Mouse (Mus musculus): Measurements from ENCODE around the gene BC028528. TPM values are rescaled to one million over a fixed set of nuclear protein-coding genes. Genes with fewer than 3 reads are reported as not detected.

Gene BC028528
- total and polyA plus RNA-seq, 3 experiments: 7.4 to 13.6 TPM; not detected in 1

DNA sequence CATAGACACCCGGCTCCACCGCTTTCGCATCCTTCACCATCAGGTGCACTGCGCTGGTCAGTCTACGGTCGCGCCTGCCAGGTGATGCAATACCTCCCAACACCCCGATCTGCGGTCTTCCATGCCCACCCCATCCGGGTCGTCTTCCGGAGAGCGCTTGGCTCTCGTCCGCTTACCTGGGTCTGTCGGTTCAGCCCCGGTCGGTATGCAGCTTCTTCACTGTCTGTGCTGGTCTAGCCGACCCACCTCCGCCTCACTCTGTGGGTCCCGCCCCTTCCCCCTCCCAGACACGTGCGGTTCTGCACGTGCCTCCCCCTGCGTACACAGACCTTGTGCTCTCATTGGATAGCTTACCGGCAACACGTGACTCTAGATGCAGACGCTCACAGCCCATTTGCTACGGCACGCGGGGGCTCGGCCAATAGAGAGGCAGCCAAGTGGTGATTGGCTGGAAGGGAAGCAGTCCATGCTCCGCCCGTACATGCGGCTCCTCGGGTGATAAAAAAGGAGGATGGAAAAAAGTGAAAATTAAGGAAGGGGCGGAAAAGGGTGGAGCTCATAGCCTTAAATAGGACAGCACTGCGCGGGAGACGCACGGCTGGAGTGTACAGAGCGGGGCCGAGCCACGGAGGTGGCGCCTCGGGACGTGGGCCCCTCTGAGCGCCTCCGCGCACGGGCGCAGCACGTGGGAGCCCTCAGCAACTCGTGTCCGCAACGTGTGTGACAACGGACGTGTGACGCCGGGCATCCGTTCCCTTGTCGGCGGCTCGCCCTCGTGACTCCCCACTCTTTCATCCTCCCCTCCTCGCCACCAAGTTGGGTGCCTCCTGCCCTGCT, 9.6 kb downstream of the BC028528 start, which contains the start of gene Ciart (continued):
- TF ChIP-seq HCFC1 (IDR thresholded peaks at IDR 0.05; ENCODE audit: low read depth, low read length) (peak; percentile 83), BHLHE40 (IDR thresholded peaks at IDR 0.05; ENCODE audit: borderline replicate concordance, low read depth, low read length) (peak; percentile 100), EP300 (IDR thresholded peaks at IDR 0.05; ENCODE audit: low read depth in 1 of 2, low read length in 2 of 2) (peak; percentile 1 to 27; a peak in 2 of 4 replicates), MYC (IDR thresholded peaks at IDR 0.05; ENCODE audit: low read depth, low read length) (peak; percentile 99), ZMIZ1 (IDR thresholded peaks at IDR 0.05; ENCODE audit: low read depth, low read length) (no peak), RAD21 (IDR thresholded peaks at IDR 0.05; ENCODE audit: low read depth, low read length) (no peak; the same call in 1 of the 2 replicates), MEF2A (IDR thresholded peaks at IDR 0.05; ENCODE audit: extremely low read depth, insufficient replicate concordance, low read depth, low read length, poor library complexity, severe bottlenecking) (0 out of 2 replicates have a peak, but pooled peaks have one; percentile 13), ETS1 (IDR thresholded peaks at IDR 0.05; ENCODE audit: low read depth, low read length) (peak; percentile 73), POLR2A (IDR thresholded peaks at IDR 0.05; ENCODE audit: control insufficient read depth in 1 of 2, insufficient read depth in 1 of 2, low read depth in 1 of 2, low read length in 2 of 2, poor library complexity in 1 of 2) (peak; percentile 78 to 98), CHD1 (IDR thresholded peaks at IDR 0.05; ENCODE audit: low read depth, low read length) (no peak), SIN3A (IDR thresholded peaks at IDR 0.05; ENCODE audit: low read length) (peak; percentile 100)

DNA sequence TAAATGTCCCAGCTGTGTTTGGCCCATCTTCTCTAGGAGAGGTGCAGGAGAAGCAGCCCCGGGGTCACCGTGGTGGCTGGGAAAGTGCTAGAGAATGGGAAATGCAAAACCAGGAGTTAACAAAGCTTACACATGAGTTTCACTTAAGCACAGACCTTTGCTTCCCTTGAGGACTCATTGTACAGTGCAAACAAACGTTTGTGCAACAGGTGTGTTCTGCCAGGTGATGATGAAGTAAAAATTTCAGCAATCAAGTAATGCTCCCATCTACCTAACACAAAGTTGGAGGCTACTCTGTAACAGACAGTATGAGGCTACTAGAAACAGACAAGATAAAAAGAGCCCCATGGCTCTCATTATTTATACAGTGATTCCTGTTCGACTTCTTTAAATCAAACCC, 12.7 kb downstream of the BC028528 start:
- Histone ChIP-seq H3K9me3 (replicated peaks; ENCODE audit: insufficient read depth, low read length) (no peaks in the 10 kb centered on the region), H3K9ac (ENCODE audit: control insufficient read depth, low read depth, low read length, poor library complexity, severe bottlenecking) (no peak overlapping the region), H3K4me3 (ENCODE audit: control insufficient read depth in 1 of 2, insufficient read depth in 1 of 2, low read depth in 2 of 2, low read length in 2 of 2) (no peak overlapping the region), H3K79me2 (ENCODE audit: control insufficient read depth, insufficient read depth, low read length, poor library complexity) (peaks cover 6% of the 10 kb centered on the region), H3K36me3 (ENCODE audit: control insufficient read depth in 1 of 2, insufficient read depth in 2 of 2, low read length in 2 of 2) (peaks cover 0 to 2% of the 10 kb centered on the region in 2 experiments; a peak in 2 of 4 replicates), H3K27ac (ENCODE audit: control insufficient read depth, low read depth, low read length) (no peak overlapping the region), H3K4me1 (ENCODE audit: control insufficient read depth in 1 of 2, insufficient read depth in 2 of 2, low read length in 2 of 2) (peaks cover 5 to 13% of the 10 kb centered on the region in 2 experiments), H3K27me3 (ENCODE audit: control insufficient read depth in 1 of 2, insufficient read depth in 2 of 2, low read length in 2 of 2) (no peaks in the 10 kb centered on the region)
- DNase-seq (ENCODE audit: low read depth, low spot score): no peak
- no peak for TF ChIP-seq JUND (IDR thresholded peaks at IDR 0.05; ENCODE audit: low read depth, low read length)
- no peak for TF ChIP-seq SMC3 (IDR thresholded peaks at IDR 0.05; ENCODE audit: low read depth, low read length)
- TF ChIP-seq ZKSCAN1 (IDR thresholded peaks at IDR 0.05; ENCODE audit: low read depth, low read length): no peak
- no peak for TF ChIP-seq MAFK (IDR thresholded peaks at IDR 0.05; ENCODE audit: borderline replicate concordance, low read depth, low read length)
- TF ChIP-seq TAL1 (IDR thresholded peaks at IDR 0.05; ENCODE audit: low read length): no peak
- TF ChIP-seq CHD1 (IDR thresholded peaks at IDR 0.05; ENCODE audit: low read depth, low read length): no peak
- no peak for TF ChIP-seq ZNF384 (IDR thresholded peaks at IDR 0.05; ENCODE audit: low read depth, low read length)
